ENCODE assay signal across 36 mouse cellular contexts in the genomic region with DNA sequence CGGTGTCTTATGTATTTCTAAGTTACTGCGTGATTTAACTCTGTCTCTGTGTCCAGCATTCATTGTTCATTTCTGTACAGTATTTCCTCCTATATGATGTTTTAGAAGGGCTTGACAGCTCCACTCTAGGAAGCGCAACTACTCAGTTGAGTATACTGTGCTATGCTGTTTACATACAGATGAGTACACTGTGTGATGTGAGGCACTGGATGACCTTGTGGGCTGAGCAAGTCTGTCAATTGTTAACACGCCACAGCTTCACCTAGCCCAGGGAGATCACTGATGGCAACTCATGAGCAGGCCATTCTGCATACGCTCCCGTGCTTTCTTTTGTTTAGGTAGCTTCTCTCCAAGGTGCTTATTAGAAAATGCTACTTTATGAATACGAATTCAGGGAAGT.
"Had no signal": no experiment of that assay in that cellular context is flagged by ENCODE, and none has a peak within 500 bp of the region (broad histone marks: within the 10 kb centered on the region; RNA-seq: fewer than 3 reads in every experiment).

No protein-coding gene starts in this region.

- H3K36me3 ChIP-seq: heart, embryonic 10.5 days; heart, embryonic 12.5 days; heart, embryonic 13.5 days; heart, embryonic 15.5 days; hindbrain, embryonic 10.5 days; hindbrain, embryonic 12.5 days; hindbrain, embryonic 13.5 days; hindbrain, embryonic 15.5 days; intestine, embryonic 15.5 days; kidney, embryonic 15.5 days had no signal

- H3K9ac ChIP-seq: heart, embryonic 12.5 days; heart, embryonic 13.5 days; heart, embryonic 15.5 days; hindbrain, embryonic 12.5 days; hindbrain, embryonic 13.5 days; hindbrain, embryonic 14.5 days; hindbrain, embryonic 15.5 days; intestine, embryonic 15.5 days; kidney, embryonic 15.5 days had no signal

- ATAC-seq: hindbrain, embryonic 16.5 days; hindbrain, postnatal 0 days; inflammation-experienced regulatory T-cells, adult 6 months; intestine, embryonic 15.5 days; intestine, embryonic 16.5 days; intestine, postnatal 0 days had no signal

- H3K4me2 ChIP-seq: heart, embryonic 11.5 days; heart, embryonic 12.5 days; heart, embryonic 13.5 days; heart, embryonic 15.5 days; hindbrain, embryonic 12.5 days; hindbrain, embryonic 13.5 days; hindbrain, embryonic 14.5 days; hindbrain, embryonic 15.5 days; intestine, embryonic 15.5 days; kidney, embryonic 15.5 days had no signal

- H3K9me3 ChIP-seq: heart, embryonic 10.5 days; heart, embryonic 13.5 days; heart, embryonic 15.5 days; hindbrain, embryonic 10.5 days; hindbrain, embryonic 12.5 days; hindbrain, embryonic 13.5 days; hindbrain, embryonic 15.5 days; intestine, embryonic 15.5 days; kidney, embryonic 15.5 days had no signal

- DNase-seq: heart, adult 18-20 months; heart, adult 2 months; heart, postnatal 10 days; heart, postnatal 14 days; heart, postnatal 36 days; heart, postnatal 4 days; kidney, adult 11 months; kidney, adult 18-20 months; kidney, adult 2 months; kidney, adult 8-10 months; kidney, adult 9 months; kidney, postnatal 10 days; kidney, postnatal 14 days; kidney, postnatal 25 days; kidney, postnatal 36 days; kidney, postnatal 4 days; layer of hippocampus, adult 9-11 months had no signal

- H3K27ac ChIP-seq: heart, adult 2 months; heart, embryonic 10.5 days; heart, embryonic 13.5 days; heart, embryonic 15.5 days; hindbrain, embryonic 10.5 days; hindbrain, embryonic 12.5 days; hindbrain, embryonic 13.5 days; hindbrain, embryonic 14.5 days; hindbrain, embryonic 15.5 days; hindbrain, postnatal 0 days; intestine, embryonic 15.5 days; kidney, embryonic 15.5 days; kidney, postnatal 0 days; layer of hippocampus, adult 2 months had no signal

- H3K27me3 ChIP-seq: heart, embryonic 12.5 days; heart, embryonic 13.5 days; heart, embryonic 15.5 days; hindbrain, embryonic 12.5 days; hindbrain, embryonic 13.5 days; hindbrain, embryonic 15.5 days; intestine, embryonic 15.5 days; kidney, embryonic 15.5 days had no signal

- H3K4me1 ChIP-seq: heart, embryonic 10.5 days; heart, embryonic 12.5 days; heart, embryonic 13.5 days; heart, embryonic 15.5 days; hindbrain, embryonic 12.5 days; hindbrain, embryonic 13.5 days; hindbrain, embryonic 15.5 days; intestine, embryonic 15.5 days; kidney, embryonic 15.5 days had no signal

- H3K4me3 ChIP-seq: heart, adult 2 months; heart, embryonic 10.5 days; heart, embryonic 12.5 days; heart, embryonic 13.5 days; heart, embryonic 15.5 days; hindbrain, embryonic 10.5 days; hindbrain, embryonic 12.5 days; hindbrain, embryonic 13.5 days; hindbrain, embryonic 15.5 days; intestine, embryonic 15.5 days; kidney, embryonic 15.5 days; layer of hippocampus, adult 2 months had no signal
